Mouse (Mus musculus): ENCODE data around the gene Sucla2. TPM values are rescaled to one million over a fixed set of nuclear protein-coding genes. Genes with fewer than 3 reads are reported as not detected.
A peak's percentile ranks its signal among the peaks of the same experiment; 100 is the strongest.

Gene Sucla2
- polyA plus RNA-seq, 2 experiments, result 22.0 to 54.5 TPM

DNA sequence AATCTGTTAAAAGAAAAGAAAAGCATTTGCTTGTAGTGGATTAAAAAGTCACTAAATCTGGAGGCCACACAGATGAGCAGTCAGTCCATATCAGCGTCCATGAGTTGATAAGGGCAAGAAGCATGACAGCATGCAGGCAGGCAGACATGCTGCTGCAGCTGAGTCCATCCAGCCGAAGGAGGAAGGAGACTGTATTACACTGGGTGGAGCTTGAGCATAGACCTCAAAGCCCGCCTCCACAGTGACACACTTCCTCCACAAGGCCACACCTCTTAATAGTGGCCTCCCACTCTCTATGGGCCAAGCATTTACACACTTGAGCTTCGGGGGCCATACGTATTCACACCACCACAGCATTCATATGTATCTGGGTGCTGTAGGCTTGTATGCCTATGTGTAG, 48.9 kb downstream of the Sucla2 start:
- no peak for TF ChIP-seq EP300 (IDR thresholded peaks at IDR 0.05; ENCODE audit: low read depth)
- no peak for TF ChIP-seq CTCF (IDR thresholded peaks at IDR 0.05; ENCODE audit: low read depth)
- Histone ChIP-seq H3K9ac (replicated peaks) (no peak overlapping the region), H3K4me1 (replicated peaks; ENCODE audit: control insufficient read depth in 2 of 2, insufficient read depth in 2 of 2, low read length in 1 of 2) (no peaks in the 10 kb centered on the region), H3K27me3 (ENCODE audit: control insufficient read depth, insufficient read depth, low read length) (no peaks in the 10 kb centered on the region), H3K9me3 (ENCODE audit: control insufficient read depth, low read length) (no peaks in the 10 kb centered on the region), H3K4me3 (ENCODE audit: insufficient read depth in 1 of 2, low read depth in 2 of 2, low read length in 2 of 2) (no peak overlapping the region), H3K27ac (no peak overlapping the region), H3K4me2 (ENCODE audit: low read depth) (no peak overlapping the region), H3K36me3 (replicated peaks; ENCODE audit: control insufficient read depth, insufficient read depth, low read depth) (no peaks in the 10 kb centered on the region; the same call in 1 of the 2 replicates)
- WGBS (ENCODE audit: insufficient replicate concordance), result 66% methylated on average over 5 of the region's 5 CpGs
- no peak for ATAC-seq (ENCODE audit: insufficient read depth)
- DNase-seq (ENCODE audit: low read depth in 3 of 3, low spot score in 3 of 3), result no peak

GRCm38 (mm10) chr14:73576336-73576735, 51.2 kb downstream of the Sucla2 start:
- Histone ChIP-seq H3K4me3 (ENCODE audit: insufficient read depth in 1 of 2, low read depth in 2 of 2, low read length in 2 of 2) (no peak overlapping the region), H3K36me3 (replicated peaks; ENCODE audit: control insufficient read depth, insufficient read depth, low read depth) (no peaks in the 10 kb centered on the region), H3K4me1 (replicated peaks; ENCODE audit: control insufficient read depth in 2 of 2, insufficient read depth in 2 of 2, low read length in 1 of 2) (no peaks in the 10 kb centered on the region), H3K27me3 (ENCODE audit: control insufficient read depth, insufficient read depth, low read length) (no peaks in the 10 kb centered on the region), H3K9me3 (ENCODE audit: control insufficient read depth, low read length) (no peaks in the 10 kb centered on the region), H3K27ac (no peak overlapping the region), H3K9ac (replicated peaks) (no peak overlapping the region), H3K4me2 (ENCODE audit: low read depth) (no peak overlapping the region)
- no peak for DNase-seq (ENCODE audit: low read depth in 3 of 3, low spot score in 3 of 3)
- TF ChIP-seq CTCF (IDR thresholded peaks at IDR 0.05; ENCODE audit: low read depth), result no peak
- TF ChIP-seq EP300 (IDR thresholded peaks at IDR 0.05; ENCODE audit: low read depth), result no peak
- no peak for ATAC-seq (ENCODE audit: insufficient read depth)

DNA sequence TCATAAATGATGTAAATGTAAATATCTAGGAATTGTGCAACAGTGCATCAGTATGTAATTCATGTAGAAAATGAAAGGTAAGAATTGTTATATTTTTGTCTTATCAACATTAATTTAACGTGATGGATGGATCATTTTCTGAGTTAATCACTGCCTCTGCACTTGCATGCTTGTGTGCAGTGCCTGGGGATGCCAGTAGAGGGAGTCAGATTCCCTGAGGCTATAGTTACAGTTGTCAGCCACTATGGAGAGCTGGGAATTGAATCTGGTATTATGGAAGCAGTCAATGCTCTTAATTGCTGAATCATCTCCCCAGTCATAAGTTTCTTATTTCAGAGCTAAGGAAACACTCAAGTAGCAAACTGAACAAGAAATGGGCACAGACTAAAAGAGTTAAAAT, 63.0 kb downstream of the Sucla2 start:
- no peaks in the 10 kb centered on the region for H3K27me3 ChIP-seq (ENCODE audit: control insufficient read depth, insufficient read depth, low read length)
- H3K4me2 ChIP-seq (ENCODE audit: low read depth), result no peak overlapping the region
- H3K27ac ChIP-seq, result no peak overlapping the region
- DNase-seq (ENCODE audit: low read depth in 3 of 3, low spot score in 3 of 3) (no peak), ATAC-seq (ENCODE audit: insufficient read depth) (no peak)
- H3K4me1 ChIP-seq (replicated peaks; ENCODE audit: control insufficient read depth in 2 of 2, insufficient read depth in 2 of 2, low read length in 1 of 2), result no peaks in the 10 kb centered on the region
- 64% methylated on average over 1 of the region's 1 CpGs for WGBS (ENCODE audit: insufficient replicate concordance)
- no peak overlapping the region for H3K9ac ChIP-seq (replicated peaks)
- no peak overlapping the region for H3K4me3 ChIP-seq (ENCODE audit: insufficient read depth in 1 of 2, low read depth in 2 of 2, low read length in 2 of 2)
- no peaks in the 10 kb centered on the region for H3K9me3 ChIP-seq (ENCODE audit: control insufficient read depth, low read length)
- no peak for TF ChIP-seq EP300 (IDR thresholded peaks at IDR 0.05; ENCODE audit: low read depth)
- peak; percentile 65 for TF ChIP-seq CTCF (IDR thresholded peaks at IDR 0.05; ENCODE audit: low read depth)
- H3K36me3 ChIP-seq (replicated peaks; ENCODE audit: control insufficient read depth, insufficient read depth, low read depth), result peaks cover 3% of the 10 kb centered on the region; the same call in 1 of the 2 replicates

DNA sequence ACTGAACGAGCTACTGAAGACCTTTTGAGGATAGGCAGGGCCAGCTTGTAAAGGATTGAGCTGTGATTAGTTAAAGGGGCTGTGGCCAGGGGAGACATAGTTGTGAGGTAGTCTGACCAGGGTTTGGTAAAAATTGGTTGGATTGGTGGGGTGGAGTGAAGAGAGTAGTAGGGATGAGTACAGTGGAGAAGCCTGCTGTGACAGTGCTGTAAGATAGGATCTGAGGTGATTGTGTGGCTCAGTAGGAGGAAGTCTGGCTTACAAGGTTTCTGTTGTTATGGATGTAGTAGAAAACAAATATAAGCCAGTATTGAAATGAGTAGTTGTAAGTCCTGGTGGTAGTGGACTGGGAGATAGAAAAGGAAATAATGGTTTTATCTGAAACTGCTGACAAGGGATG, 67.0 kb downstream of the Sucla2 start:
- Histone ChIP-seq H3K36me3 (replicated peaks; ENCODE audit: control insufficient read depth, insufficient read depth, low read depth) (no peaks in the 10 kb centered on the region), H3K27me3 (ENCODE audit: control insufficient read depth, insufficient read depth, low read length) (no peaks in the 10 kb centered on the region), H3K4me2 (ENCODE audit: low read depth) (no peak overlapping the region), H3K4me1 (replicated peaks; ENCODE audit: control insufficient read depth in 2 of 2, insufficient read depth in 2 of 2, low read length in 1 of 2) (no peaks in the 10 kb centered on the region), H3K27ac (no peak overlapping the region), H3K9ac (replicated peaks) (no peak overlapping the region), H3K9me3 (ENCODE audit: control insufficient read depth, low read length) (no peaks in the 10 kb centered on the region), H3K4me3 (ENCODE audit: insufficient read depth in 1 of 2, low read depth in 2 of 2, low read length in 2 of 2) (no peak overlapping the region)
- no peak for TF ChIP-seq CTCF (IDR thresholded peaks at IDR 0.05; ENCODE audit: low read depth)
- no peak for DNase-seq (ENCODE audit: low read depth in 3 of 3, low spot score in 3 of 3)
- WGBS (ENCODE audit: insufficient replicate concordance), result 67% methylated on average over 1 of the region's 1 CpGs
- no peak for ATAC-seq (ENCODE audit: insufficient read depth)

DNA sequence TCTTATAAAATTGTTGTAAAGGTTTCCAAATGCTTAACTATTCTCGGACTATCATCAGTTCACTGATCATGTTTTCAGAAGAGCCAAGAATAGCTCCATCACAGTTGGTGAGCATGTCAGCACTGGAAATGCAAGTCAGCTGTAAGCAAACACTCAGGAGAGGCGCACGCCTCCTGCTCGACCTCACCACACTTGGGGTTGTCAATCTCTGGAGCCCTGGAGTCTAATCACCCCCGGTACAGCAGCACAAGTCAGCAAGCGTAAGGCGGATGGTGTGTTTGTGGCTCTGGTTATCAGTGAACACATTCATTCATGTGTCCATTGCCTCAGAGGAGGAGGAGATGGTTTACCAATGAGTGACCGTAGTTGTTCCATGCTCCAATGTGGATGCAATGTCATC, 74.6 kb downstream of the Sucla2 start:
- DNase-seq (ENCODE audit: low read depth in 3 of 3, low spot score in 3 of 3), result peak; percentile 31 to 54 (median 45)
- Histone ChIP-seq H3K9me3 (ENCODE audit: control insufficient read depth, low read length) (no peaks in the 10 kb centered on the region), H3K9ac (replicated peaks) (no peak overlapping the region), H3K4me2 (ENCODE audit: low read depth) (no peak overlapping the region), H3K27ac (no peak overlapping the region), H3K4me1 (replicated peaks; ENCODE audit: control insufficient read depth in 2 of 2, insufficient read depth in 2 of 2, low read length in 1 of 2) (0 out of 4 replicates have a peak, but pooled peaks cover 0 to 4% of the 10 kb centered on the region in 2 experiments), H3K27me3 (ENCODE audit: control insufficient read depth, insufficient read depth, low read length) (no peaks in the 10 kb centered on the region), H3K36me3 (replicated peaks; ENCODE audit: control insufficient read depth, insufficient read depth, low read depth) (no peaks in the 10 kb centered on the region; the same call in 1 of the 2 replicates), H3K4me3 (ENCODE audit: insufficient read depth in 1 of 2, low read depth in 2 of 2, low read length in 2 of 2) (no peak overlapping the region)
- ATAC-seq (ENCODE audit: insufficient read depth), result peak; percentile 92
- 33% methylated on average over 8 of the region's 8 CpGs for WGBS (ENCODE audit: insufficient replicate concordance)
- TF ChIP-seq EP300 (IDR thresholded peaks at IDR 0.05; ENCODE audit: low read depth) (peak; percentile 48), CTCF (IDR thresholded peaks at IDR 0.05; ENCODE audit: low read depth) (no peak)

Data from liver, embryonic 14.5 days (tissue).